Mouse (Mus musculus) kidney, postnatal 14 days (tissue): ENCODE measurements around the gene Zfp473.
"Not testable (repeated sequence)": the region's sequence is repeated elsewhere in the genome, so short reads cannot be mapped to it uniquely, and the experiment has no call there.

Experiments used
- DNase-seq: peaks from one replicate; pipeline ENCODE4 v3.0.0; 2022; ENCODE audit warnings: mixed read lengths

The Zfp473 gene

DNA sequence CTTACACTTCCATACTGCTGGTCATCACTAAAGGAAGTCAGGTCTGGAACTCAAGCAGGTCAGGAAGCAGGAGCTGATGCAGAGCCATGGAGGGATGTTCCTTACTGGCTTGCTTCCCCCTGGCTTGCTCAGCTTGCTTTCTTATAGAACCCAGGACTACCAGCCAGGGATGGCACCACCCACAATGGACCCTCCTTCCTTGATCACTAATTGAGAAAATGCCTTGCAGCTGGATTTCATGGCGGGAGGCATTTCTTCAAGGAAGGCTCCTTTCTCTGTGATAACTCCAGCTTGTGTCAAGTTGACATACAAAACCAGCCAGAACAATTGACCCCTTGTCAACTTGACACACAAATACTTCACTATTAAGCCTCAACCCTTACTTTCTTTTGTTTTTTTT is at the start of gene Zfp473:
Zfp473 (minus strand) TSS at position 101 of the 400 bp plus-strand sequence.
- DNase-seq, result not testable (repeated sequence)

DNA sequence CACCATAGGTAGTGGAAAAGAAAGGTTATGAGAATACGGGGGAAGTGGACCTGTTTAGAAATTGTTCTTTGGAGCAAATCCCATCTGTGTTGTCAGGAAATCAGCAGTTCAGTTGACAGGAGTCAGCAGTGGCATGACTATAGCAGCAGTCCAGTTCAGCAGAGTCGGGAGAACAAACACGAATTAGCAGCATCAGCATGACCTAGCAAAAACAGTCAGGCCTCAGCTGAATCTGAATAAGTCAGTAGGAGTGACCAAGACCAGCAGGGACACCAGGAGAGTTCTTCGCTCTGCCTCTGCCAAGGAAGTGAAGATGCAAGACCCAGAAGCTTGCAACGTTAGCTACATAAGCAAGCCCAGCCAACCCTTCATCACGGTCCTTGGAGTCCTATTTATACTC is 41.9 kb upstream of the Zfp473 start:
- no peak for DNase-seq

DNA sequence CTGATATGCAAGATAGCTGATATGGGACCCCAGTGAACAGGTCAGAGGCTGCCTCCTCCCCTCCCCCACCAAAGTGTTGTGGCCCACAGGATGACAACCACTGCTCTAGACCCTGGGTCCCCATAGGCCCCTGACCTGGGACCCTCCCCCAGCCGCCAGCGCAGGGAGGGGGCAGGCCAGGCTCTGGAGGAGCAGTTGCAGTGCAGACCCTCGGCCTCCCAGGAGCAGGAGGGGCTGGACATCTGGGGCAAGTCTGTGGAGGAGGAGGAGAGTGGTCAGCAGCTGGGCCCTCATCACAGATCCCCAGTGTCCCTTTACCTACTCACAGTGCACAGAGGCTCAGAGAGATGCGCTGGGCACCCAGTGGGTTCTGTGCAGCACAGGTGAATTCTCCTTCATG is 39.2 kb upstream of the Zfp473 start:
- no peak for DNase-seq

DNA sequence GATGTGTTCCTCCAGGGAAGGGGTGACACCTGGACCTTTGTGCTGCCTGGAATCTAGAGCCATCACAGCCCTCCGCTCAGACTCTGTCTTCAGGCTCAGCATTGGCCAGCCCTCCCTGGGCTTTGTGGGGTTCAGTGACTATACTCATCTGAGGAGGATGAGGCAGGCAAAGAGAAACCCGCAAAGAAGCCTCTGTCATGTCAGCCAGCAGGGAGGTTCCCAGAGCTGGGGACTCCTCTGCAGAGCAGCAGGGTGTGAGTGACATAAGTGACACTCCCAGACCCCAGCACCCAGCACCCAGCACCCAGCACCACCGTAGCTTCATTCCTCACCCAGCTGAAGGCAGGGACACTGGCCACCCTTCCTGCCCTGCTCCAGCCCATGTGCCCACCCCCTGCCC is 38.7 kb upstream of the Zfp473 start:
- DNase-seq, result no peak

DNA sequence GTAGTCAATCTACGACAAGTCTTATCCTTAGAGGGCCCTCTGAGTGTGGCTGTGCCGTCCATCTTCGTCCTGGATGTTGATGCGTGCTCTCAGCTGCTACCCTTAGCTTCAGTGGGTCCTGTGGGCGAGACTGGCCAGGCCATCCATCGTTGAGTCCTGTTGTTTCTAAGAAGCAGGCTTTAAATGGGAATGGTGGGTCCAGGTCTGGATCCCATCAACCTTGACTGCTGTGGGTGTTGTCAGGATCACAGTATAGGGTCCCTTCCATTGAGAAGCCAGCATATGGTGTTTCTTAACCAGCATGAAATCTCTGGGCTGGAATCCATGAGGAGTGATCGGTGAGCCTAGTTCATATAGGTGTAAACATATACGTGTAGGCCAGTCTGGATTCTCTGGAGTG is 29.3 kb upstream of the Zfp473 start:
- no peak for DNase-seq

DNA sequence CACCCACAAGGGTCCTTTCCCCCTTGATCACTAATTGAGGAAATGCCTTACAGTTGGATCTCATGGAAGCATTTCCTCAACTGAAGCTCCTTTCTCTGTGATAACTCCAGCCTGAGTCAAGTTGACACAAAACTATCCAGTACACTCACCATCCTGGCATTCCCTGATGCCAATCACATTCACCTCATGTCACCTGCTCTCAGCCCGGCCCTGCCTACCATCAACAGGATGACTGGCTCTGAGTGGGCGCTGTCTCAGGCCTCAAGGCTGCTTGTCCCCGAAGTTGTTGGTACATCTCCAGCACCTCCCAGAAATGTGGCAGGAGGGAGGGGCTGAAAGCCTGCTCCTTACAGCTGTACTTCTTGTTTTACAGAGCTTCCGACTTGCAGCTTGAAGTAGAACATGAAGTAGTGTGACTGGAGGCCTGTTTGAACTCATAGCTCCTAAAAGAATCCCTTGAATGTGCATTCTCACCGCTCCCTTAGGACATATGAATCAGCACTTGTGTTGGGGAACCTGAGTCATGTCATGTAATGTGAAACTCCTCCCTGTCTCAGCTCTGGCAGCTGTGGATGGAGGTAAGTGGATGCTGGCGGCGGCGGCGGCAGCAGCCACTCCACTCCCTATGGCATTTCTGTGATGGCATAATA is 26.1 kb upstream of the Zfp473 start:
- no peak for DNase-seq

DNA sequence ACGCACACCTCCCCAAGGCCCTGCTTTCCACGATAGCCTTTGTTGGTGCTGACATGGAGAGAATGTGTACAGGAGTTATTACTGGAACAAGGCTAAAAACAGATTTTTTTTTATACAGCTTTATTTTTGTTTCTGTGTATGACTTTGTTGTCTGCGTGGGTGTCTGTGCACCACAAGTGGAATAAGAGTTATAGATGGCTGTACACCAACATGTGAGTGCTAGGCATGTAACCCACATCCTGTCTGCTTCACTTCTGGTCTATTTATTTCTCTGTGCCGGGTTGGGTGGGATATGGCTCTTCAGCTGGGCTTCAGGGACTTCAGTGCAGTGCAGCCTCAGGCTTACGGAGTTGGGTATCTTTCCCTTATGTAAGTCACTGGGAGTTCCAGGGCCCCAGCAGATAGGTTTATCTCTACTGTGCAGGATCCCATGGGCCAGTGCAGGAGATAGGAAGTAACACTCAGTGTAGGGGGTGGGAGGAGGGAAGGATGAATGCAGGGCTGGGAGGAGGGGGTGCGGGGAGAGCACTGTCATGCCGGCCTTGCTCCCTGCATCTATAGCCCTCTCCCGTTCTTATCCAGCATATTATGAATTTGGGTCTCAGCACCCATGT is 21.8 kb upstream of the Zfp473 start:
- DNase-seq, result no peak

DNA sequence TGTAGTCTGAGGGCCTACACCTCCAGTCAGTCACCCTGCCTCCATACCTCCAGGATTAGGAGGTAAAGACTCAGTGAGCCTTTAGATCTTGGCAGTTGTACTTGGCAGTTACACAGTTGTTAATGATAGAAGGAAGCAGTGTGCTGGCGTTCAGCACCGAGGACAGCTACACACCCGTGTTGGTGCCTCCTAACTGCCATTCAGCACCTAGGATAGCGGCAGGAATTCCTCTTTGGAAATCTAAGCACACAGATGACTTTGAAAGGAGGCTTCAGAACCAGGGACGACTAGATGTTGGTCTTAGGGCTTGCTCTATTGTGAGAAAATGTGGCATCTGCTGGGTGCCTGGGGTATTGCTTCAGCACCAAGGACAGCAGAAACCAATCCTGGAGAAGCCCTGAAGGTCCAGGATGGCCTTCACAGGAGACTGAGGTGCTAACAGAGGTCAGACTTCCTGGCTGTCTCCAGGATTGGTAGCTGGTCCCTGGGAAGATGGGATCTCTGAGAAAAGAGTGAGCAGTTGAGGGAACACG is 19.3 kb upstream of the Zfp473 start:
- DNase-seq, result peak; percentile 83

DNA sequence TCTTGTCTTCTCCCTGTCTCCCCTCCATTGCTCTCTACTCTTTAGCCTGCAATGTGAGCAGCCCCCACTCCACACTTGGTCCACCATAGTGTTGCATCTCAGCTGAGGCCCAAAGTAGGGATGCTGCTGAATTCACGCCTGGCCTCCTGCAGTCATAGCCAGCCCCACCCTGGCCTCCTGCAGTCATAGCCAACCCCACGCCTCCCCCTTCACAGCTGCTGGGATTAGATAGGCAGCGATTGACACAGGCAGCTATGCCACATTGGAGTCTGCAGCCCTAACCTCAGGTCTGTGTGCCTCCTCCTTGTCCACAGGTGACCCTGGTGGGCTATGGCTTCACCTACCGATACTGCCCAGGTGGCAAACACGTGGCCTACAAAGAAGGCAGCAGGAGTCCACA is 17.3 kb upstream of the Zfp473 start:
- no peak for DNase-seq

DNA sequence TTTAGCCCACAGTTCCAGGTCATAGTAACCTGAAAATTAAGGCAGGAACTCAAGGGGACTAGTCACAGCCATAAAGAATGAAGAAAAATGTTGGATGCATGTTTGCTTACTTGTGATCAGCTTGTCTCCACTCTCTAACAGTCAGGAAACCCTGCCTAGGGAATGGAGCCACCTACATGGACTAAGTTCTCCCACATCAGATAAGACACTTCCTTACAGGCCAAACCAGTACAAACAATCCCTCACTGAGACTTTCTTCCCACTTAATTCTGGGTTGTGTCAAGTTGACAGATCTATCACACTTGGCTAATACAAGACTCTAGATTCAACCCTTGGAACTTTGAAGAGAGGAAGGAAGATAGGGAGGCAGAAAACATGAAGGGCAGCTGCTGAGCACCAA is 9.5 kb upstream of the Zfp473 start:
- DNase-seq, result no peak

DNA sequence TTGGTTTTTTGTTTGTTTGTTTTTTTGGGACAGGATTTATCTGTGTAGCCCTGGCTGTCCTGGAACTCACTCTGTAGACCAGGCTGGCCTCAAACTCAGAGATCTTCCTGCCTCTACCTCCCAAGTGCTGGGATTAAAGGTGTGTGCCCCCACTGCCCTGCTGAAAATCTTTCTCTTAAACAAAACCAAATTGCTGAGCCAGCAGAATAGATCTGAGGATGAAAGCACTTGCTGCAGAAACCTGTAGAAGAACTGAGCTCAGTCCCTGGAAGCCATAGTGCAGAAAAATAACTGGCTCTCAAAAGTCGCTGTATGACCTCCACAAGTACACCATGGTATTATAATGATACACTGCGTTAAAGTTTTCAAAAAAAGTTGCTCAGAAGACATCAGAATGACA is 6.3 kb upstream of the Zfp473 start:
- DNase-seq, result no peak

DNA sequence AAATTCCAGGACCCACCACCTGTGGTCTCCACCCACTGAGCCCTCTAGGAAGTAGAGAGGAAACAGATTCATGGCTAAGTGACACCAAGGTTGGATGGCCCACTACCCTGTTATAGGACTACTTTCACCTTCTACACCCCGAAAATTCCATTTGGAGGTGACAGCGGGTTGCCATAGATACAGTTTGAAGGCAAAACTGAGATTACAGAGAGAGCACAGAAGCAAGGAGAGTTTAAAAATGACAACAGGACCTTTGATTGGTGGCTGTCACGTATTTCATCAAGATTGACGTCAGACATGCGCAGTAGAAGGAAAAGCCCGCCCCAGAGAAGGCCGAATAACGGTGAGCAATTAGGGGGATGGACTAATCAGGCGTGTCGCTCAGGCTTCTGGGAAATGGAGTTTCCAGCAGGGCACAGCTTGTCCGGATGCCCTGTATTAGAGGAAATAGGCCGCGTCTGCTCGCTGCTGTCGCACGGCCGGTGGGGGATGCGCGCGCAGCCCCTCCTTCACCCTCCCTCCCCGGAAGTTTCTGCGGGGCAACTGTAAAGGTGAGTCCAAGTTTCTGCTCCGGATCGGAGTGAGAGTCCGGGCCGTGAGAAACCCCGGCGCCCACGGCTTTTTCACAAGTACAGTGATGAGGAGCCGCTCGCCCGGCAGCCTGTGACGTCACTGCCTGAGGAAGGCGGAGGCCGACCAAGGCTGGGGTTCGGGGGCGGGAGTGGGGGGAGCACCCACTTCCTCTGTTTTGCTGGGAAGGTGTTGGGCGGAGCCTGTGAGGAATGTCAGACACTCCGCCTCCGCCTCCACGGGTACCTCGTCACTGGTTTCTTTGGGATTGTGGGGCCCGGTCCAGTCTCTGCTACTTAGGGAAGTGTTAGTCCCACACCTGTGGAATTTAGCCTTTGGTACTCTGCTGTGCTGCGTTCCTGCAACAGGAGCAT is 2.5 kb downstream of the Zfp473 start, which contains the start of gene Vrk3:
Vrk3 (plus strand) TSS at position 313 of the 944 bp plus-strand sequence.
- peak; percentile 98 for DNase-seq

DNA sequence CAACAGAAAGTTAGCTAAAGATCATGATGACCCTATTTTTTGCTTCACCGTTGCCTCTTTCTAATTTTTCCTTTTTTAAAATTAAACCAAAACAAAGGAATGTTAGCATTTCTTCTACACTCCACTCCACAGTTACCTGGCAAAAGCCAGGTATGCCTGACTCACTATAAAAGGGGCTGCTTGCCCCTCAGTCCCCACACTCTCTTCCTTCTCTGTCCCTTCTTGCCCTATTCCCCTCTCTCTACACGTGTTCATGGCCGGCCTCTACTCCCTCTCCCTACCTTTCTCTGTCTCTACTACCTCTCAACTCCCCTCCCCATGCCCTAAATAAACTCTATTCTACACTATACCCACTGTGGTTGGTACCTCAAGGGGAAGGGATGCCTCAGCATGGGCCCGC is 3.7 kb downstream of the Zfp473 start:
- no peak for DNase-seq

DNA sequence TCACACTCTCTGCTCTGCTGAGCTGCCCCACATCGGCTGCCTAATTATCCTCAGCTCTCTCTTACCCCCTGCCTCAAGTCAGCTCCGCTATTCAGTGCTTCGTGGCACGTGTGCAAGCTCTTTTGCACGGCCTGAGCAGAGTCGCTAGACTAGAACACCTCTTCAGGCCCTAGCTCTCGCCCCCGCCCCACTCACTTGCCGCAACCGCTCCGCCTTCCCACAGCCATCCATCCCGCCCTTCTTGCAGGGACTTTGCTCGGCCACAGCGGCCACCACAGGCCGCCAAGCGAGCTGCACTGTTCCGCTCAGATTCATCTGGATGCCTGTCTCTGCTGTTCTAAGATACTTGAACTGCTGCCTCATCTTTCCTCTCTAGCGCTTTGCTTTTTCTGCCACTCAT is 5.8 kb downstream of the Zfp473 start:
- DNase-seq, result peak; percentile 84

DNA sequence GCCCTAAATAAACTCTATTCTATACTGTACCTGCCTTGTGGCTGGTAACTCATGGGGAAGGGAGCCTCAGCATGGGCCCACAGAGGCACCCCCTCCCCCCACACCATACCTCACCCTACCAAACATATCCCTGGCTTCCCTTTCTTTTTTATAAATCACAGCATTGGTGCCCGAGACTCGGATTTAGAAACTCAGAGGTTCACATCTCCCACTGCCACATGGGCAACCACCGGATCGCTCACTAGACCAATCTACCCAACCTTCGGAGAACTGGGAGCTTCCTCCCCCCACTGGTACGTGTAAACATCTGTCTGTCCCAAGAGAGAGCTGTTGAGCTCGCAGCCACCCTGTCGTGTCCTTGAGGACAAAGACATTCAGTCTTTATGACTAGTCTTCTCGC is 6.6 kb downstream of the Zfp473 start:
- DNase-seq, result no peak

DNA sequence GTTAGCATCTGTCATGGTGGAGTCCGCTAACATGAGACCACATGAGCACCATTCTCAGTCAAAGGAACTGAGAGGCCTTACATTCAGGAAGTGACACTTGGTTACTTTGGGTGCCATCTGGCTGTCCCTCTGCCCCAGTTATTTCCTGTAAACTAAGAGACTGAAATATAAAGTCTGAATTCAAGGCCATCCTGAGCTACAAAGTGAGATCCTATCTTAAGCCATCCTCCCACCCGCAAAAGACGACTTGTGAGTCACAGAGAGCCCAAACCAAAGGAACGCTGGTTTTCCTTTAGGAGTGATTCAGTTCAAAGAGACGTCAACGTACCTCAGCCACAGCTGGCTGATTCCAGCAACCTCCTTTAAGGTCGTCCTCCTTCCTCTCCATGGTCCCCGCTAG is 9.5 kb downstream of the Zfp473 start:
- no peak for DNase-seq

DNA sequence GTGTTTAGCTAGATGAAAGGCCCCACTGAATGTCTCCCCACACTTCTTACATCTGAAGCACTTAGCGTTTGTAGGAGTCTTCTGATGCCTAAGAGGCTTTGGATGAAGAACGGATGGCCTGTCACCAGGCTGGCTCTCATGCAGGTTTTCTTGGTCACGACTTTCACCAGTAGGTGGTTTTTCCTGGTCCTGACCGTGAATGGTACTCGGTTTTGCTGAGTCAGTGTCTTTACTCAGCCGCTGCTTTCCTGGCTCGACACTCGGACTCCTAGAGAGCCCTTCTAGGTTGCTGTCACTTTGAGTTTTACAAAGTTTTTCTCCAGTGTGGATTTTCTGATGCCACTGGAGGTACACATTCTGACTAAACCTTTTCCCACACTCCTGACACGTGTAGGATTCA is 17.1 kb downstream of the Zfp473 start:
- DNase-seq, result no peak

DNA sequence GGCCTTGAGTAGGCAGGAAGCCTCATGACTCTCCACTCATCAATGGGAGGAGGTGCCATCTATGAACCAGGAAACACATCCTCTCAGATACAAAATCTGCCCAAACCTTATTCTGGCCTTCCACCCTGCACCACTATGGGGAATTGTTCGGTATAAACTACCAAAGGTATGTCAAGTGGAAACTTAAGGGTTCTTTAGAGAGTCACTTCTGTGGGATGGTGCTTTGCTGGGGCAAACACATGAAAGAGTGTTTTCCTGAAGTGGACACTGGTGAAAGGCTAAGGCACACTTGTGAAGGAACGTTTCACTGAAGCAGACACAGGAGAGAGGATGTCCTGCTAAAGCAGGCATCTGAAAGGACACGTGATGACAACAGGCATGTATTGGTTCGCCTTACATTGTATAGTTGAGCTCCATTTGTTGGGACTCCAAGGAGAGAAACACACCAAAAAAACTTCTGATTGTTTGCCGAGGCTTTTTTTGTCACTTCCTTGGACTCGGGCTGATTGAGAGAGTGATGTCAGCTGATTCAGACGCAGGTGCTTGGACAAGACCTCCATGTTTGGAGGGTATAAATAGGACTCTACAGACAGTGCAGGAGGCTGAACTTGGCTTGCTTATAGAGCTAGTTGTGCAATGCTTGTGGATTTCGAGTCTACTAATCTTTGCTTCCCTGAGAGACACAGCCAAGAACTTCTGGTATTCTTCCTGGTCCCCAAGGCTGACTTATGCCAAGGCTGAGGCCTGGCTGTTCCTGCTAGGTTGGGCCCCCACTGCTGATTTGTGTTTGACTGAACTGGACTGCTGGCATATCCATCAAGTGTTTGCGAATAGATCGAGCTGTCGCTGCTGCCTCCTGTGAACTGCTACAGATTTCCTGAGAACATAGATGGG is 22.5 kb downstream of the Zfp473 start:
- DNase-seq, result no peak

DNA sequence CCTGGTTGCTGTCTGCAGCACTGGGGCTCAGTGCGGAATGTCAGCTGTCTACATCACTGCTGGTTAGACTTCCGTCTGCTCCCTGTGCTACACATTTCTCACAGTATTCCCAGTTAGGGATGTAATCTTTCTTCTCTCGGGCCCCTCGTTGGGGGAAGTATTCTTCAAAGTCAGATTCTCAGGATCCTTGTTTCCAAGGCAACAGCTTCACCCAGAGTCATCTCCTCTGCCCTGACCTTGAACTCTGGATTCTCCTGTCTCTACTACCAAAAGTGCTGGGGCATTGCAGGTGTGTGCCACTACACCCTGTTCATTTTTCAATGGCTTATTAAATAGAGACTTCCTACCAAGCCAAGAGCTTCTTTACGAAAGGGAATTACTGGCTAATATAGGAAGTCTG is 23.7 kb downstream of the Zfp473 start:
- no peak for DNase-seq

DNA sequence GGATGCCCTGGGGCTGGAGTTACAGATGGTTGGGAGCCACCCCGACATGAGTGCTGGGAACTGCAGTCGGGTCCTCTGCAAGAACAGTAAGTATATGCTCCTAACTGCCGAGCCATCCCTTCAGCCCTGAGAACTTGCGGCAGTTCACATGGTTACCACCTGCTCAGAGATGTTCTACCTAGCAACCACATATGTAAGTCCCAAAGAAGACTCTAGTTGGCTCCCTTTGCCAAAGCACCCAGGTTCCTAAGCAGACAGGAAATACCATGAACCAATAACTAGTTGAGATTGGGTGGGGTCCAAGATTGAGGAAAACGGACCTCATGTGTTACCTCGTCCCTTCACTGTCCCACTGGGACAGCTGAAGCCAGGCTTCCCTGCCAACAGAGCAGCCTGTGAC is 24.5 kb downstream of the Zfp473 start:
- no peak for DNase-seq

DNA sequence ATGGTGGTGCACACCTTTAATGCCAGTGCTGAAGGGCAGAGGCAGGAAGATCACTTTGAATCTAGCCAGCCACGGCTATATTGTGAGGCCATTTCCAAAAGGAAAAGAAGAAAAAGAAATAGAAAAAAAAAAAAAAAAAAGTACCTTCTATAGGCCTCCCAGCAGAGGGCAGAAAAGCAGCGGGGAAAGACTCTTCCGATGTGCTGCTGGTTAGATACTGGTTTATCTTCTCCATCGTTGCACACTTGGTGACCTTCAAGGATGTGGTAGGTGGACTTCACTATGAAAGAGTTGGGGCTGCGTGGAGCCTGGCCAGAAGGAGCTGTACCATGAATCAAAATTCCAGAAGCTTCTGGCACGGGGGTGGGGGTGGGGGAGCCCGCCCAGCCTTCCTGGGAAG is 26.5 kb downstream of the Zfp473 start:
- no peak for DNase-seq

DNA sequence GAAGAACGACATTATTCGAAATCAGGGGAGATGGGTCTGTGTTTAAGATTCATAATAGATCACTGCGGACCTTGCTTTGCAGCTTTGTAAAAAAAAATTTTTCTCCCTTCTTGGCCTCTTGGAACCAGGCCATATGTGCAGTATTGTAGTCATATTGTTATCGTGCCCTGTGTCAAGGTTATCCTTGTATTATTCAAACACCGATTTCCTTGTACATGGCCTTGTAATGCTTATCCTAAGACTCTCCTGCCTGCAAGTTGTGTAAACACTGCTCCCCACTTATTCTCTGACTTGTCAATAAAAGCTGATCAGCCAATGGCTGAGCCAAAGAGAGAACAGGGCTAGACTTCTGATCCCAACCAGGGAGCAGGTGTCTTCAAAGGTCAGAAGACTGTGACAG is 28.8 kb downstream of the Zfp473 start:
- no peak for DNase-seq

DNA sequence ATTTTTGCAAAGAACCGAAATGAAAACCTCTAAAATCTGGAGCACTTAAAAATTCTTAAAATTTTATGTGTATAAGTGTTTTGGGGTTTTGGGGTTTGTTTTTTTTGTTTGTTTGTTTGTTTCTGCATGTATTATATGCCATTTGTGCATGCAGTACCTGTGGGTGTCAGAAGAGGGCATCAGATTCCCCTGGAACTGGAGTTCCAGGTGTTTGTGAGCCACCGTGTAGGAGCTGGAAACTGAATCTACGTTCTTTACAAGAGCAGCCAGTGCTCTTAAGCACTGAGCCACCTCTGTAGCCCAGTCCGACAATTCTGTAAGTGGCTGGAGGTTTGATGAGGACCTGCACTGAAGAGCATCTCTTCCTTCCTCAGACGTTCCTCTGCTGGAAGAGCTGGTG is 41.0 kb downstream of the Zfp473 start:
- no peak for DNase-seq
